Mouse (Mus musculus): ENCODE results near the gene Rps6ka5. TPM values are rescaled to one million over a fixed set of nuclear protein-coding genes. Genes with fewer than 3 reads are reported as not detected.
A peak's percentile ranks its signal among the peaks of the same experiment; 100 is the strongest.

Rps6ka5 gene
- polyA plus RNA-seq, 1 experiment from 2014 or later, result 7.2 TPM

GRCm38 (mm10) chr12:100530871-100531270 is 195.9 kb downstream of the Rps6ka5 start:
- Histone ChIP-seq H3K9me3 (no peaks in the 10 kb centered on the region), H3K4me1 (peaks cover 16% of the 10 kb centered on the region), H3K9ac (no peak overlapping the region), H3K36me3 (replicated peaks) (no peaks in the 10 kb centered on the region), H3K4me3 (no peak overlapping the region), H3K4me2 (no peak overlapping the region), H3K27ac (no peak overlapping the region), H3K27me3 (replicated peaks) (no peaks in the 10 kb centered on the region)
- ATAC-seq (replicated peaks), result no peak
- 91% methylated on average over 5 of the region's 5 CpGs for WGBS

- Histone ChIP-seq H3K4me3 (no peak overlapping the region), H3K27ac (no peak overlapping the region), H3K4me1 (peaks cover 16% of the 10 kb centered on the region), H3K9ac (no peak overlapping the region), H3K36me3 (replicated peaks) (no peaks in the 10 kb centered on the region), H3K9me3 (no peaks in the 10 kb centered on the region), H3K27me3 (replicated peaks) (no peaks in the 10 kb centered on the region), H3K4me2 (no peak overlapping the region)
- 80% methylated on average over 5 of the region's 5 CpGs for WGBS
- no peak for ATAC-seq (replicated peaks)
These were observed 197.1 kb downstream of the Rps6ka5 start for GRCm38 (mm10) chr12:100529651-100530050.

GRCm38 (mm10) chr12:100529172-100529571 is 197.6 kb downstream of the Rps6ka5 start:
- Histone ChIP-seq H3K9ac (no peak overlapping the region), H3K9me3 (no peaks in the 10 kb centered on the region), H3K27me3 (replicated peaks) (no peaks in the 10 kb centered on the region), H3K4me3 (no peak overlapping the region), H3K36me3 (replicated peaks) (no peaks in the 10 kb centered on the region), H3K4me1 (peaks cover 14% of the 10 kb centered on the region), H3K27ac (no peak overlapping the region), H3K4me2 (no peak overlapping the region)
- WGBS, result 33% methylated on average over 8 of the region's 8 CpGs
- ATAC-seq (replicated peaks), result no peak

- no peaks in the 10 kb centered on the region for H3K36me3 ChIP-seq (replicated peaks)
- H3K27ac ChIP-seq, result peak overlapping the region; percentile 23; the same call in 1 of the 2 replicates
- H3K9me3 ChIP-seq, result no peaks in the 10 kb centered on the region
- H3K27me3 ChIP-seq (replicated peaks), result no peaks in the 10 kb centered on the region
- H3K4me3 ChIP-seq, result no peak overlapping the region
- WGBS, result 68% methylated on average over 3 of the region's 3 CpGs
- H3K4me2 ChIP-seq, result peak overlapping the region; percentile 53
- H3K9ac ChIP-seq, result no peak overlapping the region
- ATAC-seq (replicated peaks), result peak; percentile 24
- peaks cover 14% of the 10 kb centered on the region for H3K4me1 ChIP-seq
These were observed 198.5 kb downstream of the Rps6ka5 start for GRCm38 (mm10) chr12:100528246-100528645.

GRCm38 (mm10) chr12:100527753-100528152 is 199.0 kb downstream of the Rps6ka5 start:
- H3K4me1 ChIP-seq, result peaks cover 14% of the 10 kb centered on the region
- peak overlapping the region; percentile 29 for H3K9ac ChIP-seq
- no peaks in the 10 kb centered on the region for H3K27me3 ChIP-seq (replicated peaks)
- H3K9me3 ChIP-seq, result no peaks in the 10 kb centered on the region
- ATAC-seq (replicated peaks), result peak; percentile 99
- 7% methylated on average over 9 of the region's 9 CpGs for WGBS
- peak overlapping the region; percentile 25 for H3K4me3 ChIP-seq
- peak overlapping the region; percentile 26; the same call in 1 of the 2 replicates for H3K27ac ChIP-seq
- peak overlapping the region; percentile 53 for H3K4me2 ChIP-seq
- no peaks in the 10 kb centered on the region for H3K36me3 ChIP-seq (replicated peaks)

GRCm38 (mm10) chr12:100527241-100527640 is 199.5 kb downstream of the Rps6ka5 start:
- WGBS, result 51% methylated on average over 9 of the region's 9 CpGs
- ATAC-seq (replicated peaks), result peak; percentile 19; the same call in 1 of the 2 replicates
- 0 out of 2 replicates have a peak overlapping the region, but pooled peaks have one; percentile 26 for H3K27ac ChIP-seq
- no peaks in the 10 kb centered on the region for H3K9me3 ChIP-seq
- H3K4me2 ChIP-seq, result peak overlapping the region; percentile 53
- H3K4me3 ChIP-seq, result peak overlapping the region; percentile 25
- no peaks in the 10 kb centered on the region for H3K27me3 ChIP-seq (replicated peaks)
- H3K4me1 ChIP-seq, result peaks cover 14% of the 10 kb centered on the region
- no peaks in the 10 kb centered on the region for H3K36me3 ChIP-seq (replicated peaks)
- peak overlapping the region; percentile 29 for H3K9ac ChIP-seq

- Histone ChIP-seq H3K27me3 (replicated peaks) (no peaks in the 10 kb centered on the region), H3K9ac (no peak overlapping the region), H3K9me3 (no peaks in the 10 kb centered on the region), H3K4me2 (no peak overlapping the region), H3K27ac (no peak overlapping the region), H3K36me3 (replicated peaks) (no peaks in the 10 kb centered on the region), H3K4me1 (peaks cover 16% of the 10 kb centered on the region), H3K4me3 (no peak overlapping the region)
- WGBS, result 76% methylated on average over 1 of the region's 1 CpGs
- ATAC-seq (replicated peaks), result no peak
These were observed 200.8 kb downstream of the Rps6ka5 start for GRCm38 (mm10) chr12:100525939-100526338.

GRCm38 (mm10) chr12:100520794-100521186 is 206.0 kb downstream of the Rps6ka5 start, which contains the start of gene Ttc7b:
Ttc7b (minus strand) TSS chr12:100520826.
- no peaks in the 10 kb centered on the region for H3K9me3 ChIP-seq
- no peaks in the 10 kb centered on the region; the same call in 1 of the 2 replicates for H3K36me3 ChIP-seq (replicated peaks)
- H3K4me3 ChIP-seq, result peak within 1 kb of the TSS; percentile 97
- ATAC-seq (replicated peaks), result peak; percentile 82
- H3K9ac ChIP-seq, result peak within 1 kb of the TSS; percentile 99
- H3K27ac ChIP-seq, result peak within 1 kb of the TSS; percentile 88
- peaks cover 26% of the 10 kb centered on the region for H3K4me1 ChIP-seq
- no peaks in the 10 kb centered on the region for H3K27me3 ChIP-seq (replicated peaks)
- WGBS, result 2% methylated on average over 42 of the region's 42 CpGs
- H3K4me2 ChIP-seq, result peak within 1 kb of the TSS; percentile 86

GRCm38 (mm10) chr12:100520077-100520793 is 206.5 kb downstream of the Rps6ka5 start:
- peak overlapping the region; percentile 86 for H3K4me2 ChIP-seq
- peaks cover 26% of the 10 kb centered on the region for H3K4me1 ChIP-seq
- ATAC-seq (replicated peaks), result peak; percentile 70
- H3K4me3 ChIP-seq, result peak overlapping the region; percentile 97
- no peaks in the 10 kb centered on the region for H3K27me3 ChIP-seq (replicated peaks)
- 1% methylated on average over 71 of the region's 76 CpGs for WGBS
- no peaks in the 10 kb centered on the region; the same call in 1 of the 2 replicates for H3K36me3 ChIP-seq (replicated peaks)
- no peaks in the 10 kb centered on the region for H3K9me3 ChIP-seq
- H3K27ac ChIP-seq, result peak overlapping the region; percentile 88
- H3K9ac ChIP-seq, result peak overlapping the region; percentile 99

GRCm38 (mm10) chr12:100519684-100520076 is 207.1 kb downstream of the Rps6ka5 start:
- H3K9ac ChIP-seq, result peak overlapping the region; percentile 99
- peaks cover 26% of the 10 kb centered on the region for H3K4me1 ChIP-seq
- no peaks in the 10 kb centered on the region; the same call in 1 of the 2 replicates for H3K36me3 ChIP-seq (replicated peaks)
- 44% methylated on average over 7 of the region's 7 CpGs for WGBS
- peak overlapping the region; percentile 86 for H3K4me2 ChIP-seq
- H3K4me3 ChIP-seq, result peak overlapping the region; percentile 97
- ATAC-seq (replicated peaks), result peak; percentile 28
- H3K9me3 ChIP-seq, result no peaks in the 10 kb centered on the region
- no peaks in the 10 kb centered on the region for H3K27me3 ChIP-seq (replicated peaks)
- peak overlapping the region; percentile 88 for H3K27ac ChIP-seq

- Histone ChIP-seq H3K36me3 (replicated peaks) (no peaks in the 10 kb centered on the region; the same call in 1 of the 2 replicates), H3K4me2 (no peak overlapping the region), H3K9ac (no peak overlapping the region), H3K9me3 (no peaks in the 10 kb centered on the region), H3K27me3 (replicated peaks) (no peaks in the 10 kb centered on the region), H3K4me3 (no peak overlapping the region), H3K4me1 (peaks cover 26% of the 10 kb centered on the region), H3K27ac (no peak overlapping the region)
- WGBS, result 96% methylated on average over 9 of the region's 9 CpGs
- ATAC-seq (replicated peaks), result no peak
These were observed 209.4 kb downstream of the Rps6ka5 start for GRCm38 (mm10) chr12:100517371-100517770.

GRCm38 (mm10) chr12:100516161-100516838 is 210.5 kb downstream of the Rps6ka5 start:
- WGBS, result 95% methylated on average over 1 of the region's 1 CpGs
- Histone ChIP-seq H3K4me1 (peaks cover 26% of the 10 kb centered on the region), H3K4me2 (no peak overlapping the region), H3K27me3 (replicated peaks) (no peaks in the 10 kb centered on the region), H3K36me3 (replicated peaks) (no peaks in the 10 kb centered on the region; the same call in 1 of the 2 replicates), H3K9ac (no peak overlapping the region), H3K4me3 (no peak overlapping the region), H3K9me3 (no peaks in the 10 kb centered on the region), H3K27ac (no peak overlapping the region)
- no peak for ATAC-seq (replicated peaks)

Measured in midbrain, embryonic 15.5 days (tissue).